Mouse (Mus musculus): ENCODE measurements at regions not wholly inside any gene's neighbourhood (a gene's known extent, or its start where the extent isn't known, plus 50 kb on each side); places are given as distances from the start of the nearest gene placed in this dataset.

DNA sequence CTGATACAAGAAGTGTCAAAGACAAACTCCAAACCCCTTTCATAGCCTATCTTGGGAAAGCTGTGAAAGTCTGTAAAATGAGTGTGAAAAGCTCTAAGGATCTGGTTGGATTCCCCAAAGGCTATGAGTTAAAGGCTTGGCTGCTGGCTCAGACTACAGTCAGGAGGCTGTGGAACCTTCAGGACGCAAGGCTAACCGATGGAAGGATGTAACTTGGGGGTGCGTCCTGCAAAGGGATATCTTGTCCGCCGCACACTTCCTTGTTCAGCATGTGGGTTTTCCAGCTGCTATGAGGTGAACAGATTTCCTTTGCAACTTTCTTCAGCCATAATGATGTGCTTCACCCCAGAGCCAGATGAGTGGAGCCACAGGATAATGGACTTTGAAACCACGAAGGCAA is 240.3 kb upstream of the Dusp10 start:
- Histone ChIP-seq H3K4me3 (replicated peaks) (no peak overlapping the region), H3K4me1 (no peaks in the 10 kb centered on the region; the same call in 1 of the 2 replicates), H3K9ac (no peak overlapping the region), H3K27me3 (no peaks in the 10 kb centered on the region), H3K36me3 (replicated peaks) (no peaks in the 10 kb centered on the region), H3K4me2 (no peak overlapping the region), H3K9me3 (no peaks in the 10 kb centered on the region), H3K27ac (no peak overlapping the region)
- ATAC-seq (ENCODE audit: low FRiP score), result no peak
- WGBS, result 93% methylated on average over 6 of the region's 6 CpGs

DNA sequence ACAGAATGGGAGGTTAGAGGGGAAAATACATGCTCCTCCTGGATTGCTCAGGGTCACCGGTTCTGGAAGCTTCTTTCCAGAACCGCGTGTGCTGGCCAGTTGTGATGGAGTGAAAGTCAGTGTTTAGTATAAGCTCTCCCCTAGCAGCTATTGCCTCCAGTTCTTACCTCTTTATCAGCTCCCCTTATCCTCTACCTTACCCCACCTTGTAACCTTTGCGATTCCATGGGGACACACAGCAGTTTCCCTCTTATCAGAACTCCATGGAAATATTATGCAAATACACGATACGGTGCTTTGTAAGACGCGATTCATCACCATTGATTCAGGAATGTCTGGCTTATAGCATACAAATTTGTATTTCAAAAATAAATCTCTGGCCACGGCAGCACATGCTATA is 232.9 kb upstream of the Dusp10 start:
- Histone ChIP-seq H3K27me3 (no peaks in the 10 kb centered on the region), H3K27ac (no peak overlapping the region), H3K36me3 (replicated peaks) (no peaks in the 10 kb centered on the region), H3K9me3 (no peaks in the 10 kb centered on the region), H3K4me1 (no peaks in the 10 kb centered on the region), H3K4me3 (replicated peaks) (no peak overlapping the region), H3K4me2 (no peak overlapping the region), H3K9ac (no peak overlapping the region)
- no peak for ATAC-seq (ENCODE audit: low FRiP score)
- WGBS, result 93% methylated on average over 9 of the region's 9 CpGs

DNA sequence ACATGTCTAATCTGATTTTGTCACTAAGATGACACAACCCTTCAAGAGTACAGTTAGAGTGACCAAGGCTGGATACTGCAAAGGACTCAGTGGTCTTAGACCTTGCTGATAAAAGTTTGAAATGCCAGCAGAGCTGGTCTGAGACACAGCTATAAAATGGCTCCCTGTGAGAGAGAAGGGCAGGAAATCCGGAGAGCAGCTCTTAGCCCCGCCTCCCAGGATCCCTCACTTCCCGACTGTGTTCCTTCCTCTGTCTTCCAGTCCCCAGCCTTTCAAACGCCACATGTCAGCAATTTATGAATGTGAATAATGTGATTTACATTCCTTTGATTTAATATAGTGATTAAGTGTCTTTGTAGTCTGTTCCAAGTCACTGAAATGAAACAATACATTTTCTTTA is 232.3 kb upstream of the Dusp10 start:
- Histone ChIP-seq H3K36me3 (replicated peaks) (no peaks in the 10 kb centered on the region), H3K27me3 (no peaks in the 10 kb centered on the region), H3K4me3 (replicated peaks) (no peak overlapping the region), H3K4me1 (no peaks in the 10 kb centered on the region), H3K4me2 (no peak overlapping the region), H3K27ac (no peak overlapping the region), H3K9ac (no peak overlapping the region), H3K9me3 (no peaks in the 10 kb centered on the region)
- WGBS, result 52% methylated on average over 4 of the region's 4 CpGs
- 0 out of 2 replicates have a peak, but pooled peaks have one; percentile 20 for ATAC-seq (ENCODE audit: low FRiP score)

DNA sequence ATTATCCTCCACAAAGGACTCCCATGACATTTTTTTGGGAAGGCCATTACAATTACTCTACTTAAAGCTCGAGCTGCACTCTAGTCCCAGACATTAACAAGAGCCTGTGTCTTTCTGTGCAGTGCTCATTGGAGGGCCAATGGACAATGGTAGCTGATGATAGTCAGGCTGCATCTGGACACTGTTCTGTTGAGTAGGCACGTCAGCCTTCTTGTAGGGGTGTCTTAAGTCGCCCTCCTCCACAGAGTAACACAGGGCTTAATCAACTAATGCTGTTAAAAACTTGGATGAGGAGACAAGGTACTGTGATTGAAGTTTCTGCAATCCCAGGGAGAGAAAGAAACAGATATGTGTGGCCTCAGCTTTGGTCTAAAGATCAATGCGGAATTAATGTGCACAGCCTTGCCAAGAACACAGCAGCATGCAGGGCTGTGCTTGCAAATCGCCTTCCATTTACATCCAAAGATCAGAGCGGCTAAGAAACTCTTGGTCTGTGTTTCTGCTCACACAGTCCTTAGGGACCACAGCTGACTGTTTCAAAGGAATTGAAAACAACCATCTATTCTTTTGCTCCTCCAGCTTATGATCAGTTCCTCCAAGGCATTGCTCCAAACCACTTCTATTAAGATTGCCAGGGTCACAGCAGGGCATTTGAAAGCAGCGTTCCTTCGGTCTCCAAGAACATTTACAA is 229.5 kb upstream of the Dusp10 start:
- Histone ChIP-seq H3K27me3 (no peaks in the 10 kb centered on the region), H3K27ac (no peak overlapping the region), H3K9ac (no peak overlapping the region), H3K9me3 (no peaks in the 10 kb centered on the region), H3K4me1 (no peaks in the 10 kb centered on the region), H3K4me3 (replicated peaks) (no peak overlapping the region), H3K36me3 (replicated peaks) (no peaks in the 10 kb centered on the region), H3K4me2 (no peak overlapping the region)
- WGBS, result 65% methylated on average over 8 of the region's 8 CpGs
- ATAC-seq (ENCODE audit: low FRiP score), result no peak

DNA sequence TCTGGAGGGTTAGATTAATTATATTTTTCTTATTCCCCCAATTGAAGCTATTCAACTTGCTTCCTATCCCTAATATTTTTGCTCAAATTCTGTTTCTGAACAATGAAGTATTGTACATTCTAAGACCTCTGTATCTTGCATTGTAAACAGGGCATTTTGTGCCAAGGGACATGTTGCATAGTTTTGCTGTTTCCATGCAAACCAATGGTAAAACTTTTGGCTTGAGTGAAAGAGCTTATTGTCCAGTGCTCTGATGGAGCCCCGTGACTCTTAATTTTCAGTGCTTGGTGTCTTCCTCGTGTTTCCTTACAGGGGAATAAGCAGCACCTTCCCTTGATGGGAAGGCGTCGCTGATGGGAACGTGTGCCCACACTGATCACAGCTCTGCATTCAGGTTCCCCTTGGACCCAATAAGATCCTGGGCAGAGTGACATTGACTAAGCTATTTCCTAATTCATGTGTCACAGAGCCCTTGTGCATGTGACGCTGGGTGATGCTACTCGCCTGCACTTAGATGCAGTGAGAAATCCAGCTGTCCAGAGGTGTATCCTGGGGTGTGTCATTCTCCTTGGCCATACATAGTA is 220.8 kb upstream of the Dusp10 start:
- no peaks in the 10 kb centered on the region for H3K4me1 ChIP-seq
- no peak for ATAC-seq (ENCODE audit: low FRiP score)
- 84% methylated on average over 7 of the region's 7 CpGs for WGBS
- no peaks in the 10 kb centered on the region for H3K9me3 ChIP-seq
- H3K27ac ChIP-seq, result no peak overlapping the region
- H3K27me3 ChIP-seq, result no peaks in the 10 kb centered on the region
- no peaks in the 10 kb centered on the region for H3K36me3 ChIP-seq (replicated peaks)
- H3K9ac ChIP-seq, result no peak overlapping the region
- H3K4me3 ChIP-seq (replicated peaks), result no peak overlapping the region
- H3K4me2 ChIP-seq, result no peak overlapping the region

DNA sequence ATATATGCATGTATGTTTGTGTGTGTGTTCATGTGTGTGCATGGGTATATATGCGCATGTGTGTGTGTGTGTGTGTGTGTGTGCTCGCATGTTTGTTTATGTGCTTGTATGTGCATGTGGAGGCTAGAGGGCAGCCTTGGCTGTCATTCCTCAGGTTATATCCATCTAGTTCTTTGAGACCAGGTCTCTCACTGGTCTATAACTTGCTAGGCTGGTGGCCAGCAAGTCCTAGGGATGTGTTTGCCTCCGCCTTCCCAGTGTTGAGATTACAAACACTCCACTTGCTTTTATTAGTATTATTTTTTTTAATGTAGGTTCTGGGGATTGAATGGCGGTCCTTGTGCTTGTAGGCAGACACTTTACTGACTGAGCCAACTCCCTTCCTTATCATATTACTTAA is 219.8 kb upstream of the Dusp10 start:
- Histone ChIP-seq H3K4me3 (replicated peaks) (no peak overlapping the region), H3K4me2 (no peak overlapping the region), H3K9me3 (no peaks in the 10 kb centered on the region), H3K9ac (no peak overlapping the region), H3K36me3 (replicated peaks) (no peaks in the 10 kb centered on the region), H3K27ac (no peak overlapping the region), H3K4me1 (no peaks in the 10 kb centered on the region), H3K27me3 (no peaks in the 10 kb centered on the region)
- WGBS, result 88% methylated on average over 4 of the region's 4 CpGs
- no peak for ATAC-seq (ENCODE audit: low FRiP score)

DNA sequence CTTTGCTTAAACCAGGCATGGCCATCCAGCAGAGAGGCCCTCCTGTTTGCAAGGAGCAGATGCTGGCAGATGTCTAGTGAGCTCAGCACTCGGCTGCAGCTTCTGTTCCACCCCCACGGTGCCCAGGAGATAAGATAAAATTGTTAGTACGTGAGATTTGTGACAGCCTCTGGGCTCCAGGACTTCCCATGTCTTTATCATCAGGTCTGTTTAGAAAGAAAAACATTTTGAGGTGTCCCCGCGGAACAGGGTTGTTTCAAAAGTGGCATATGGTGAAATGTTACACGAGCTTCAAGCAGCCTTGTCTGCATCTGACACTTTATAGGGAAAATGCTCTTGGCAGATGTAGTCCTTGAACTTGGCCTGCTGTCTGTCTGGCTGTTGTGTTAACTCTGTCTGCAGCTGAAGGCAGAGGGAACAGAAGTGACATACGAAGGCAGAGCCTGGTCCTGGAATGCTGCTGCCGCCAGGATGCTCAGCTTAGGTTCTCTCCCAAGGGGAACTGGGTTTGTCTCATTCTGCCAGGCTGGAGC is 219.1 kb upstream of the Dusp10 start:
- Histone ChIP-seq H3K9me3 (no peaks in the 10 kb centered on the region), H3K27ac (no peak overlapping the region), H3K27me3 (no peaks in the 10 kb centered on the region), H3K9ac (no peak overlapping the region), H3K4me2 (no peak overlapping the region), H3K4me3 (replicated peaks) (no peak overlapping the region), H3K4me1 (no peaks in the 10 kb centered on the region), H3K36me3 (replicated peaks) (no peaks in the 10 kb centered on the region)
- ATAC-seq (ENCODE audit: low FRiP score), result no peak
- 74% methylated on average over 8 of the region's 8 CpGs for WGBS

DNA sequence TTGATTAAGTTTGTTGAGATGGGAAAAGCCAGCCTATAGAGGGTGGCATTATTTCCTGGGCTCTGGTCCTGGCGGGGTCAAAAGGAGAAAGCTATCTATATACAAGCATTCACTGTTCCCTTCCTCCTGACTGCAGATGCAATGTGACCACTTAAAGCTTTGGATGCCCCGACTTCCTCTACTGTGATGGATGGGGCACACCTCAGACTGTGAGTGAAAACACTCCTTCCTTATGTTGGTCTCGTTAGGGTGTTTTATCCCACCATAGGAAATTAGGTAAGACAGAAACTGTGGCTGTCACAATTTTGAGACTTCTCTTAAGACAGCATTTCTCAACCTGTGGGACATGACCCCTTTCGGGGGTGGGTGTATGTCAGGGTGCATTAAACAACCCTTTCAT is 210.8 kb upstream of the Dusp10 start:
- H3K4me3 ChIP-seq (replicated peaks), result no peak overlapping the region
- no peak for ATAC-seq (ENCODE audit: low FRiP score)
- no peaks in the 10 kb centered on the region for H3K36me3 ChIP-seq (replicated peaks)
- H3K27ac ChIP-seq, result no peak overlapping the region
- H3K9ac ChIP-seq, result no peak overlapping the region
- no peaks in the 10 kb centered on the region for H3K27me3 ChIP-seq
- H3K4me2 ChIP-seq, result no peak overlapping the region
- no peaks in the 10 kb centered on the region for H3K4me1 ChIP-seq
- 87% methylated on average over 4 of the region's 4 CpGs for WGBS
- no peaks in the 10 kb centered on the region for H3K9me3 ChIP-seq

DNA sequence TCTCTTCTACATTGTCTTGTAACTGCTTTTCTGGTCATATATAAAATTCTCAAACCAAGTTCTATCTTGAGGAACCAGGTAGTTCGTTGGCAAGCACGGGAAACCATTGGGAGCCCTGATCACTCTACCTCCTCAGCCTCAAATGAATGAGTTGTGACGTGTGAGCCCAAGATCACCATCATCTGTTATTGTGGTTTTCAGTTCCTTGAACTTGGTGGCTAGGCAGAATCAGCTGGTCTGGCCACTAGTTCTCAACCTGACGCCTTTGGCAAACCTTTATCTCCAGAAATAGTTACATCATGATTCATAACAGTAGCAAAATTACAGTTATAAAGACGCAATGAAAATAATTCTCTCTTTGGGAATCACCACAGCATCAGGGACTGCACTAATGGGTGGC is 209.7 kb upstream of the Dusp10 start:
- H3K4me2 ChIP-seq, result no peak overlapping the region
- 90% methylated on average over 5 of the region's 5 CpGs for WGBS

DNA sequence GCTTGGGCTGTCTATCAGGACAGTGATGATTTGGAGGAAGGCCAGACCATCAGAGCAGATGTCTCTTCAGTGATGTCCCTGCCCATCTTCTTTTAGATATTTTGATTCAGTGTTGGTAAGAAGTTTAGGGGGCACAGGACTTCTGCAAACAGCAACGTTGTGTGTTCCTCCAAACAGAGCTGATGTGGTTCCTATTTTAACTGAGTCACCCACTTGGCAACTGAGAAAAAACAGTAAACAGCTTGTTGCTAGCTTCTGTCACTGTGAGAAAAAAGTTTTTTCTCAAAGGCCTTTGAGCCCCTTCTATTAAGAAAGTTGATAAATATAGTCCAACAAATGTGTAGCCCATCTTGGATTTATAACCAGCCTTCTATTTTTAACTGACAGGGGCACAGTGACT is 209.3 kb upstream of the Dusp10 start:
- Histone ChIP-seq H3K27me3 (no peaks in the 10 kb centered on the region), H3K9me3 (no peaks in the 10 kb centered on the region), H3K4me1 (no peaks in the 10 kb centered on the region), H3K9ac (no peak overlapping the region), H3K36me3 (replicated peaks) (no peaks in the 10 kb centered on the region), H3K27ac (no peak overlapping the region), H3K4me3 (replicated peaks) (no peak overlapping the region), H3K4me2 (no peak overlapping the region)
- no peak for ATAC-seq (ENCODE audit: low FRiP score)
- WGBS, result 84% methylated on average over 1 of the region's 1 CpGs

More for the DNA sequence above, 209.7 kb upstream of the Dusp10 start:
- H3K27ac ChIP-seq, result no peak overlapping the region
- no peaks in the 10 kb centered on the region for H3K27me3 ChIP-seq
- H3K36me3 ChIP-seq (replicated peaks), result no peaks in the 10 kb centered on the region
- H3K9ac ChIP-seq, result no peak overlapping the region
- H3K4me3 ChIP-seq (replicated peaks), result no peak overlapping the region
- no peaks in the 10 kb centered on the region for H3K4me1 ChIP-seq
- no peak for ATAC-seq (ENCODE audit: low FRiP score)
- no peaks in the 10 kb centered on the region for H3K9me3 ChIP-seq

DNA sequence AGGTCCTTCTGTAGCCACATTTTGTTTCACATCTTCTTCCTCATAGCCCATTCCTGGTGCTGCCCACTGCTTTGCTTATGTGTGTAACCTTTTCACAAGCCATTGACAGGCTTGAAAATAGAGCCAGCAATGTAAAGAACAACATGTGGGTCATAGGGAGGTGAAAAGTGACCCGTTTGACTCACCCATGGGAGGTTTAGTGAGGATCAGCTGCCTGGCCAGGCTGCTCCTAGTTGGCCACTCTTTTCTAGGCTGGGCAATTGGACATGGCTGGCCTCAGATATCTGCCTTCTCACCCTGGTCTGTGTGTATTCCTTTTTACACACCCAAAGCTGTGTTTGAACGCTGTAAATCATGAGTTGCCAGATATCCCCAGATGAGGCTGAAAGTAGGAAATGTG is 208.8 kb upstream of the Dusp10 start:
- Histone ChIP-seq H3K4me3 (replicated peaks) (no peak overlapping the region), H3K9ac (no peak overlapping the region), H3K27me3 (no peaks in the 10 kb centered on the region), H3K9me3 (no peaks in the 10 kb centered on the region), H3K4me1 (no peaks in the 10 kb centered on the region), H3K36me3 (replicated peaks) (no peaks in the 10 kb centered on the region), H3K27ac (no peak overlapping the region), H3K4me2 (no peak overlapping the region)
- WGBS, result 88% methylated on average over 2 of the region's 2 CpGs
- ATAC-seq (ENCODE audit: low FRiP score), result no peak

DNA sequence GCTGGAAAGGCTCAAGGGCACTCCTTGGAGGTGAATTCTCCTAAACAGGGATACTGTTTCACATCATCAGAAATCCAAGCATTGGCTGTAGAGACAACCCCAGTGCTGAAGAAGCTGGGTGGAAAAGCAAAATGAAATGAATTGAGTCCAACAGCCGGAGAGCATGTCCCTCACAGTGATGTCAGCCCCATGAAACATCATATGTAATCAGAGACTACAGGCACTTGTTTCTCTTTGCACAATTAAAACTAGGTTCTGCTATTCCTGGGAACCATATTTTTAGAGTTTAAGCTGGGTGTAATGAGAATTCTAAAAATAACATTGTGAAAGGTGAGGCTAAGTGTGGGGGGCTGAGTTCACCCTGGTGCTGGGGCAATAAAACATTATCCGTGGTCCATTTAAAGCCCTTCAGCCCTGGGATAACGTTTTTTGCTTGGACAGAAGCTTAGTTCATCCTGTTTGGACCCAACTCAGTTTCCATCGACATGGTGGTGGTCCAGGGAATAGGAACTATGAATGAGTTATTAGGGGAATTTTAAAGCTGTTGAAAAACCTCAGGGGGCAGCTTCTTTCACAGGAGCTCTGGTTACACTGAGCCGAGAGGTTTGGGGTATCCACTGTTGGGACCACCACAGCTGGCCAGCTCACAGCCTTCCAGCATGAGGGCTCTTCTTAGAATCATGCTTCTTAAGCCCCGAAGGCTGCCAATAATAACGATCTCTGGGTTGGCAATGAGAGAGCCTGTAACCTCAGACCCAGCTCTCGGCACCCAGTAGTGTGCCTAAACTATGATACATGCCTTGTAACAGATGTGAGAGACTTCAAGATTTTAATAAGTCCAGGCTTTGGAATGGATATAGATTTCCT is 206.0 kb upstream of the Dusp10 start:
- no peak overlapping the region for H3K9ac ChIP-seq
- no peak overlapping the region for H3K27ac ChIP-seq
- H3K4me2 ChIP-seq, result no peak overlapping the region
- no peaks in the 10 kb centered on the region for H3K27me3 ChIP-seq
- H3K4me3 ChIP-seq (replicated peaks), result no peak overlapping the region
- H3K9me3 ChIP-seq, result no peaks in the 10 kb centered on the region
- H3K4me1 ChIP-seq, result no peaks in the 10 kb centered on the region
- ATAC-seq (ENCODE audit: low FRiP score), result no peak
- no peaks in the 10 kb centered on the region for H3K36me3 ChIP-seq (replicated peaks)
- WGBS, result 81% methylated on average over 8 of the region's 8 CpGs
